Mouse (Mus musculus) lung, embryonic 15.5 days (tissue): ENCODE data around the gene Hnrnpab. TPM values are rescaled to one million over a fixed set of nuclear protein-coding genes. Genes with fewer than 3 reads are reported as not detected.

Source experiments
- ATAC-seq: fragments of 200-750 bp; cut with Nextera tagmentation; 2 replicates; pipeline ENCODE4 v1.8.0; 2017; ENCODE audit warnings: moderate number of reproducible peaks, borderline replicate concordance; ENCODE audit not compliant: low FRiP score, low TSS enrichment; ENCODE audit errors: extremely low read depth
- H3K27ac ChIP-seq: fragments of 300-500 bp; sonication (generic); 2 replicates; pipeline ENCODE4 v1.5.1; 2015; ENCODE audit warnings: moderate library complexity, mild to moderate bottlenecking, inconsistent platforms
- H3K27me3 ChIP-seq: fragments of 300-500 bp; sonication (generic); 2 replicates; pipeline ENCODE4 v1.6.1; 2015; ENCODE audit warnings: inconsistent platforms
- H3K36me3 ChIP-seq: fragments of 300-500 bp; sonication (generic); 2 replicates; pipeline ENCODE4 v1.6.1; 2015; ENCODE audit warnings: inconsistent platforms
- H3K4me1 ChIP-seq: fragments of 300-500 bp; sonication (generic); 2 replicates; pipeline ENCODE4 v1.6.1; 2015; ENCODE audit warnings: inconsistent platforms
- H3K4me2 ChIP-seq: fragments of 300-500 bp; sonication (generic); 2 replicates; pipeline ENCODE4 v1.6.1; 2015; ENCODE audit warnings: inconsistent platforms, mild to moderate bottlenecking, moderate library complexity
- H3K4me3 ChIP-seq: fragments of 300-500 bp; sonication (generic); 2 replicates; pipeline ENCODE4 v1.5.1; 2015; ENCODE audit warnings: mild to moderate bottlenecking, inconsistent platforms
- H3K9ac ChIP-seq: fragments of 300-500 bp; sonication (generic); 2 replicates; pipeline ENCODE4 v1.6.1; 2015; ENCODE audit warnings: inconsistent platforms
- H3K9me3 ChIP-seq: fragments of 300-500 bp; sonication (generic); 2 replicates; pipeline ENCODE4 v1.6.1; 2016; ENCODE audit warnings: inconsistent platforms
- WGBS: fragments of 180-500 bp; shearing (Covaris S2); methylation state at CpG from one replicate; pipeline ENCODE4 v1.1.7; 2015; 5-methylcytosine and 5-hydroxymethylcytosine counted together
- polyA plus RNA-seq: library from polyadenylated mRNA; unstranded; fragments of >200 nt; fragmentation: Nextera tagmentation; extraction: Ambion mirVana; gene quantifications from 2 replicates; pipeline ENCODE4 v1.2.1, GENCODE M21; 2015

The Hnrnpab gene
- polyA plus RNA-seq, 1 experiment from 2014 or later, result 465 TPM

- H3K4me2 ChIP-seq, result no peak overlapping the region
- peaks cover 96% of the 10 kb centered on the region for H3K36me3 ChIP-seq
- H3K4me3 ChIP-seq, result no peak overlapping the region
- no peaks in the 10 kb centered on the region for H3K27me3 ChIP-seq
- H3K9ac ChIP-seq, result no peak overlapping the region
- H3K9me3 ChIP-seq, result no peaks in the 10 kb centered on the region
- H3K4me1 ChIP-seq, result no peaks in the 10 kb centered on the region
- ATAC-seq, result no peak
- 88% methylated on average over 1 of the region's 1 CpGs for WGBS
- no peak overlapping the region for H3K27ac ChIP-seq
Observed at GRCm38 (mm10) chr11:51595459-51596083, 11.1 kb downstream of the Hnrnpab start.

GRCm38 (mm10) chr11:51594715-51595350 is 11.8 kb downstream of the Hnrnpab start:
- Histone ChIP-seq H3K4me3 (no peak overlapping the region), H3K9me3 (no peaks in the 10 kb centered on the region), H3K27me3 (no peaks in the 10 kb centered on the region), H3K36me3 (peaks cover 95% of the 10 kb centered on the region), H3K9ac (no peak overlapping the region), H3K27ac (no peak overlapping the region), H3K4me1 (no peaks in the 10 kb centered on the region), H3K4me2 (no peak overlapping the region)
- 56% methylated on average over 3 of the region's 3 CpGs for WGBS
- ATAC-seq, result no peak

GRCm38 (mm10) chr11:51593849-51594248 is 12.8 kb downstream of the Hnrnpab start:
- no peak overlapping the region for H3K9ac ChIP-seq
- 87% methylated on average over 6 of the region's 6 CpGs for WGBS
- H3K4me1 ChIP-seq, result no peaks in the 10 kb centered on the region
- H3K27me3 ChIP-seq, result no peaks in the 10 kb centered on the region
- no peaks in the 10 kb centered on the region for H3K9me3 ChIP-seq
- peaks cover 95% of the 10 kb centered on the region for H3K36me3 ChIP-seq
- ATAC-seq, result no peak
- no peak overlapping the region for H3K27ac ChIP-seq
- H3K4me3 ChIP-seq, result no peak overlapping the region
- no peak overlapping the region for H3K4me2 ChIP-seq

- H3K36me3 ChIP-seq, result peaks cover 94% of the 10 kb centered on the region
Observed at GRCm38 (mm10) chr11:51593368-51593767, 13.3 kb downstream of the Hnrnpab start.

GRCm38 (mm10) chr11:51591915-51592314 is 14.7 kb downstream of the Hnrnpab start:
- H3K4me3 ChIP-seq, result no peak overlapping the region
- no peak for ATAC-seq
- H3K9ac ChIP-seq, result no peak overlapping the region
- no peaks in the 10 kb centered on the region for H3K27me3 ChIP-seq
- peaks cover 94% of the 10 kb centered on the region for H3K36me3 ChIP-seq
- H3K27ac ChIP-seq, result no peak overlapping the region
- 87% methylated on average over 7 of the region's 7 CpGs for WGBS
- H3K4me1 ChIP-seq, result no peaks in the 10 kb centered on the region
- no peak overlapping the region for H3K4me2 ChIP-seq
- no peaks in the 10 kb centered on the region for H3K9me3 ChIP-seq

More at GRCm38 (mm10) chr11:51593368-51593767, 13.3 kb downstream of the Hnrnpab start:
- Histone ChIP-seq H3K4me1 (no peaks in the 10 kb centered on the region), H3K4me2 (no peak overlapping the region), H3K27ac (no peak overlapping the region), H3K9ac (no peak overlapping the region), H3K27me3 (no peaks in the 10 kb centered on the region), H3K9me3 (no peaks in the 10 kb centered on the region), H3K4me3 (no peak overlapping the region)
- 86% methylated on average over 4 of the region's 4 CpGs for WGBS
- ATAC-seq, result no peak

- WGBS, result 30% methylated on average over 7 of the region's 7 CpGs
- no peaks in the 10 kb centered on the region for H3K27me3 ChIP-seq
Observed at GRCm38 (mm10) chr11:51591168-51591567, 15.5 kb downstream of the Hnrnpab start.

GRCm38 (mm10) chr11:51590002-51590401 is 16.6 kb downstream of the Hnrnpab start:
- Histone ChIP-seq H3K4me2 (no peak overlapping the region), H3K9me3 (no peaks in the 10 kb centered on the region), H3K27ac (no peak overlapping the region), H3K27me3 (no peaks in the 10 kb centered on the region), H3K4me1 (peaks cover 11% of the 10 kb centered on the region), H3K36me3 (peaks cover 75% of the 10 kb centered on the region), H3K9ac (no peak overlapping the region), H3K4me3 (no peak overlapping the region)
- ATAC-seq, result no peak

More at GRCm38 (mm10) chr11:51591168-51591567, 15.5 kb downstream of the Hnrnpab start:
- Histone ChIP-seq H3K9ac (no peak overlapping the region), H3K9me3 (no peaks in the 10 kb centered on the region), H3K27ac (no peak overlapping the region), H3K4me3 (no peak overlapping the region), H3K36me3 (peaks cover 87% of the 10 kb centered on the region), H3K4me1 (no peaks in the 10 kb centered on the region; the same call in 1 of the 2 replicates), H3K4me2 (no peak overlapping the region)
- ATAC-seq, result no peak

GRCm38 (mm10) chr11:51588833-51589232 is 17.8 kb downstream of the Hnrnpab start:
- H3K4me3 ChIP-seq, result no peak overlapping the region
- H3K36me3 ChIP-seq, result peaks cover 66% of the 10 kb centered on the region
- no peak overlapping the region for H3K27ac ChIP-seq
- no peak for ATAC-seq
- H3K27me3 ChIP-seq, result no peaks in the 10 kb centered on the region
- H3K4me1 ChIP-seq, result peaks cover 15% of the 10 kb centered on the region
- no peaks in the 10 kb centered on the region for H3K9me3 ChIP-seq
- H3K9ac ChIP-seq, result no peak overlapping the region
- no peak overlapping the region for H3K4me2 ChIP-seq
- 90% methylated on average over 3 of the region's 3 CpGs for WGBS

- no peak for ATAC-seq
- Histone ChIP-seq H3K9me3 (no peaks in the 10 kb centered on the region), H3K27me3 (no peaks in the 10 kb centered on the region), H3K9ac (no peak overlapping the region), H3K27ac (no peak overlapping the region), H3K36me3 (peaks cover 49% of the 10 kb centered on the region), H3K4me1 (peaks cover 19% of the 10 kb centered on the region), H3K4me3 (no peak overlapping the region), H3K4me2 (no peak overlapping the region)
- 91% methylated on average over 1 of the region's 1 CpGs for WGBS
Observed at GRCm38 (mm10) chr11:51587059-51587458, 19.6 kb downstream of the Hnrnpab start.

GRCm38 (mm10) chr11:51586411-51586810 is 20.2 kb downstream of the Hnrnpab start:
- Histone ChIP-seq H3K9ac (no peak overlapping the region), H3K4me1 (peaks cover 19% of the 10 kb centered on the region), H3K4me2 (no peak overlapping the region), H3K36me3 (peaks cover 43% of the 10 kb centered on the region), H3K27me3 (no peaks in the 10 kb centered on the region), H3K4me3 (no peak overlapping the region), H3K9me3 (no peaks in the 10 kb centered on the region), H3K27ac (no peak overlapping the region)
- no peak for ATAC-seq
- 88% methylated on average over 13 of the region's 13 CpGs for WGBS

GRCm38 (mm10) chr11:51585608-51586252 is 20.9 kb downstream of the Hnrnpab start:
- Histone ChIP-seq H3K4me2 (peak overlapping the region; percentile 86), H3K36me3 (peaks cover 36% of the 10 kb centered on the region), H3K27ac (peak overlapping the region; percentile 93), H3K4me1 (peaks cover 19% of the 10 kb centered on the region), H3K27me3 (no peaks in the 10 kb centered on the region), H3K9me3 (no peaks in the 10 kb centered on the region), H3K9ac (peak overlapping the region; percentile 84), H3K4me3 (peak overlapping the region; percentile 81)
- WGBS, result 52% methylated on average over 8 of the region's 8 CpGs
- ATAC-seq, result no peak
